Mouse (Mus musculus) regulatory T cell (primary cell): ENCODE data around the gene Cd200r3.

Experiments used
- in situ Hi-C: fragments of 300-600 bp; cut with MboI, MseI; formaldehyde crosslinking; loops from one replicate; pipeline ENCODE4 v1.15.1; 2025; ENCODE audit warnings: high pct_unique_total_duplicates

Gene Cd200r3

DNA sequence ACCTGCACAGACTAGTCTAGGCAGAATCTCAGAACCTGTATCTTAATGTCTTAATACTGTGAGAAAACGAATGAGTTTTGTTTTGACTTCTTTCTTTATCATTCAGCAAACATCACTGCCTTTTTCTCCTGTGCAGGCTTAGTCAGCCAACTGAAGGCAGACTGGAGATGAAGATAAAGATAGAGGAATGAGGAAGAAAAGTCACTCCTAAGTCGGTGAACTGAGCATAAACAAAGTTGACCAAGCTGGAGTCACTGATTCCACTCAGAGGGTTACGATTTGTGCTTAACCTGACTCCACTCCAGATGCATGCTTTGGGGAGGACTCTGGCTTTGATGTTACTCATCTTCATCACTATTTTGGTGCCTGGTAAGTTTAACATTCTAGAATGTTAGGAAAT, at the start of gene Cd200r3:
TSS of gene Cd200r3 (plus strand) at position 211 of the 400 bp plus-strand sequence.
- in situ Hi-C loops, result no loop called here

DNA sequence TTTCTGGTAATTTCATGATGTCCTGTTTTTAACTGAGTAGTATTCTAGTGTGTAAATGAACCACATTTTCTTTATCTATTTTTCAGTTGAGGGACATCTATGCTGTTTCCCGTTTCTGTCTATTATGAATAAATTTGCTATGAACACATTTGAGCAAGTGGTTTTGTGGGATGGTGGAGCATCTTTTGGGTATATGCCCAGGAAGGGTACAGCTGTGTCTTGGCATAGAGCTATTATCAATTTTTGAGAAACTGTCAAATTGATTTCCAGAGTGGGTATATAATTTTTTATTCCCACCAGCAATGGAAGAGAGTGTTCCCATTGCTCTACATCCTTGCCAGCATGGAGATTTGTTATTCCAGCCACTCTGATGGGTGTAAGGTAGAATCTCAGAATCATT, 11.5 kb upstream of the Cd200r3 start:
- in situ Hi-C loops, result no loop called here

DNA sequence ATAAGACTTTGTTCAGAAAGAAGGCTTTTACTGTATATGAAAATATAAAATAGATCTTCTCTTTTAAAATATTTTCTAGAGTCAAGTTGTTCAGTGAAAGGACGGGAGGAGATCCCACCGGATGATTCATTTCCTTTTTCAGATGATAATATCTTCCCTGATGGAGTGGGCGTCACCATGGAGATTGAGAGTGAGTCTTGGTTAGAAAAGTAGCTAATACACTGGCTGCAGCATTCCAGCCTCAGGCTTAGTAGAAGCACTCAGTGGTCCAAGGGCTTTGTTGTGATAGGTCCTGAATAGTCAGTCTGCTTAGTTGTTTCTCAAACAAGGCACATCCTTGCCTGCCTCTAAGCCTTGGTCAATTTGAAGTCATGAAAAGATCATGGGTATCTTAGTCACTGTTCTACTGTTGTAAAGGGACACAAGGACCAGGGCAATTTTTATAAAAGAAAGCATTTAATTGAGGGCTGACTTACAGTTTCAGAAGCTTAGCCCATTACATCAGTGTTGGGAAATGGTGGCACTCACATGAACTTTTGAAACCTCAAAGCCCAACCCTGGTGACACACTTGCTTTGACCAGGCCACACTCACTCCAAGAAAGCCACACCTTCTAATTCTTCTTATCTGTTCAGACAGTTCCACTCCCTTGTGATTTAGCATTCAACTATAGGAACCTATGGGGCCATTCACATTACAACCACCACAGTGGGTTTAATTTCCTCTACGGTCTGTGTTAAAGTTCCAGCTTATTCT, 8.1 kb downstream of the Cd200r3 start:
- in situ Hi-C loops, result no loop called here

DNA sequence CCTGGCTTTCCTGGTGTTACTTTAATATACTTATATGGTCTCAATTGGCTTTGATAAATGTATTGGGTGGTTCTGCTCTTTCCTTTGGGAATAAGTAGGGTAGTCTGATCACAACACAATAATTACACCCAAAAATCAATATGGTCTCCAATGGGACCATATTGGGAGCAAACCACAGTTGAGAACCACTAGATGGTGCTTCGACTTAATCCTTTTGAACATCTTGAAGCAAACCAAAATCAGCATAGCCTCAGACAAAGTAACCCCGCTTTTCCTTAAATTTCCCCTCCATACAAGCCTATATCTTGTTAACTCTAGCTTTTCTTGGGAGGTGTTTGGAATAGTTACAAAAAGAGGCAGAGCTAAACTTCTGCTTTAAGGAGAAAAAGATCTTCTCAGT, 18.8 kb downstream of the Cd200r3 start:
- in situ Hi-C loops, result no loop called here

DNA sequence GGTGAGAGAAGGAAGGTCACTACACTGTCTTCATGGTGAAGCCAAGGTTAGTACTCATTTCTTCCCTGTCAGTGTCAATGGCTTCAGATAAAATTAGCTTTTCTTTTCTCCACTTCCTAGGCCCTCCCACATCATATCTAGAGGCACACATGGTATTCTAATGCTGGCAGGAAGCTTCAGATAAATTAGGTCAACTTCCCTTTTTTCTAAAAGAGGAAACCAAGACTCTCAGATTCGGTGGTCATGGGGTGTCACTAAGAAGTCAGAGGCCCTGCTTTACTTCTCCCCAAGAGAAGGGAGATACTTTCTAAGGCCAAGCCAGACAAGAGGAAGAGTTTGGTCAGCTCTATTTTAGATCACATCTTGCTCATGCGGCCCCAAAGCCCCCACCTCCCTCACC, 19.3 kb downstream of the Cd200r3 start:
- in situ Hi-C loops, result no loop called here

DNA sequence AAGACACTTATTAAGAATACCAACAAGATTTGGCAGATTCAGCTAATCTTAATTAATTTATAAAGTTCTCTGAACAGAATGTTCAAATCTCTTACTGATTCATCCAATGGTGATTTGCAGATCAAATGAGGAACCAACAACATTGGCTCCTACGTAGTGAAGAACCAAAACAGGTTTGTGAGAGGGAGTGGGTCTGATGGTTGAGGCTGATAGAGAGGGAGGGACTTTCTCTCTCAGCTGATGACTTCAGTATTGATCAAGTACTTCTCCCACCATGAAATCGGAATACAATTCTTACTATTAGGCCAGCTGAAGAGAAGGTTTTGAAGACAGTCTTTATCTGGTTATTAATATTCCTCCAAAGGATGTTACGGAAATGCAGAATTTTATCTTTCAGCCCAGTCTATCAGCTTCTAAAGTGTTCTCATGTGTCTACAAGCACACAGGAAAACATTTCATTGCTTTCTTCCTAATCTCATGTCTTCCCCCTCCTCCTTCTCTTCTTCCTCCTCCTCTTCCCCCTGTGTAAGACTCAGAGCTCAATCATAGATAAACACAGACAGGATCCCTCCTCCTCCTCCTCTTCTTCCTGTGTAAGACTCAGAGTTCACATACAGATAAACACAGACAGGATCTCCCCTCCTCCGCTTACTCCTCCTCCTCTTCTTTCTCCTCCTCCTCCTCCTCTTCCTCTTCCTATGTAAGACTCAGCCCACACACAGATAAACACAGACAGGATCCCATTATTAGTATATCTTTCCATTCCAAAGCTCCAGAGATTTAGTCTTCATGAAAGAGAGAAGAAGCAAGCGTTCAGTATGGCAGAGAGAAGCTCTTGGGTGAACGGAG, 21.3 kb downstream of the Cd200r3 start:
- in situ Hi-C loops, result no loop called here

DNA sequence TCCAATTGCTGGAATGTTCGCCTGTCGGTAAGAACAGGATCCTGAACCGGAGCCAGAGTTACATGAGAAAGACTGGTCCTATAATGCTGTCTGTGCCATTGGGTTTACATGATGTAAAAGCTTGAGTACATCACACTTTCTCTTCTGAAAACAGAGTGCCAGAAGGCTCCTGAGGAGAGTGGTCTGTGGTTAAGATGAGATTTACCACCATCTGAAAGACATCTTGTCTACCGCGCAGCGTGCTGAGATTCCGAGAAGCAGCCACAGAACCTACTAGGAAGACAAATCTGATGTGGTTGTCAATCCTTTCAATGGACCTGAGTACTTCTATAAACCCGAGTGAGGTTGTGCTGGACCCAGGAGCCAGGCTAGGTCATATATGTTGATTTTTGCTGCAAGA, 21.9 kb downstream of the Cd200r3 start:
- in situ Hi-C loops, result no loop called here

DNA sequence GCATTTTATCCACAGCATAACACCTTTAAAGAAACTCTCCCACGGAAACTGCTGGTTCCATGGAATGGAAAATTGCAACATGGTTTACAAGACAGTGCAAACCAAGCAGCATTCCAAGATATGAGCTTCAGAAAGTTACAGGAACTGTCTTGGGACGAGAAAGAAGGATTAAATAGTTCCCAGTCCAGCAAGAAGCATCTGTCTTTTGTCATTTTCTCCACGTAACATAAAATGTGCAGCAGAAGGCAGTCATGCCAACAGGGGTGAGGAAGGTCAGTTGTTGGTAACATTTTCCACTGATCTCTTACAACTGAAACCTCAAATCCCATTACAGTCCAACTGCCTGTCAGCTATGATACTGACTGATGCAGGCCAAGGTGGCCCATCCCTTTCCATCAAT, 22.4 kb downstream of the Cd200r3 start:
- in situ Hi-C loops, result no loop called here

DNA sequence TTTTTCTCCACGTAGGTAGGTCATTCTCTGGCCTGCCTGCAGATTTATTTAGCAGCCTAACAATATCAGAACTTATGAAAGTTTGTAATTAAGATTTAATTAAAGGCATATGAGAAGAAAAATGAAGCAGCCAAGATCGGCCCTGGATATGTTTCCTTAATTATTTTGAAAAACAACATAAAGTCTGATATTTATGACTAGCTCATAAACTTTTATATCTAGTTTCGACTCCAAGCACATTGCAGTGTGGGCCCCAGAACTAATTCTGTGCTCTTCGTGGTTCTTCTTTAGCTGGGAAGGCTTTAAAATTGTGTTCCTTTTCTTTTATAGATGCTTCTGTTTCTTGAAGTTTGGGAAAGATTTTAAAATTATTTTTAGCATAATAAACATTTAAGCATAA, 23.4 kb downstream of the Cd200r3 start:
- in situ Hi-C loops, result no loop called here

DNA sequence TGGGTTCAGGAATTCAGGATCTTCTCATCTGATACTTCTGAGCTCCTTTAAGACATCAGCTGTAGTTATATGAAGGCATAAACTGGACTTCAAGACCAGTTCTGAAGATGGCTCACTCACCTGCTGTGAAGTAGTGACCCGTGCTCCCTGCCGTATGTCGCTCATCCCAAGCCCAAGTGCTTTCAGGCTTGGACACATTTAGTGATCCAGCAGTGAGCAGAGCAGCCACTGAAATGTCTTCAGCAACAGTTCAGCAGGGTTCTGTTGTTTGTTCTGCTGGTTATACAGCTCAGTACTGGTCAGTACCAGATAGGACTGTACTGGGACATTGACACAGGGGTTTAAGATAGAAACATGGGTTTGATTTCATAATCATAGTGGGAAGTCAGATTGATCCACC, 24.6 kb downstream of the Cd200r3 start:
- in situ Hi-C loops, result no loop called here

DNA sequence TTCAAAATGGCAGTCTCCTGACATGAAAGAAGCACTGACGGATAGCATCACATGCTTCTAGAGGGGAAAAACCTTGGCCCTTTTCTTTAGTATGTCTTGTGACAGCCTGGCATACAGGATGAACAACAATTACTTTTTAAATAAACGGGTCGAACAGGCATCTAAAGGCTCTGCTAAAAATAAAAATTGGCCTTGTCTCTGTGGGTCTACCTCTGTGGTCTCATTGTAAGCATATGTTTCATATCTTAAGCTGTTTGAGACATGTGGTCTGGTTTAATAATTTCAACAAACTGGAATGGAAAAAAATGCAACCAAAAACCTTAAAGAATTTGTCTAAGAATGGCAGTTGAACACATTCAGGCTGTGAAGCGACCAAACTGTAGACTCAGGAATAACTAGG, 27.4 kb downstream of the Cd200r3 start:
- in situ Hi-C loops, result no loop called here

DNA sequence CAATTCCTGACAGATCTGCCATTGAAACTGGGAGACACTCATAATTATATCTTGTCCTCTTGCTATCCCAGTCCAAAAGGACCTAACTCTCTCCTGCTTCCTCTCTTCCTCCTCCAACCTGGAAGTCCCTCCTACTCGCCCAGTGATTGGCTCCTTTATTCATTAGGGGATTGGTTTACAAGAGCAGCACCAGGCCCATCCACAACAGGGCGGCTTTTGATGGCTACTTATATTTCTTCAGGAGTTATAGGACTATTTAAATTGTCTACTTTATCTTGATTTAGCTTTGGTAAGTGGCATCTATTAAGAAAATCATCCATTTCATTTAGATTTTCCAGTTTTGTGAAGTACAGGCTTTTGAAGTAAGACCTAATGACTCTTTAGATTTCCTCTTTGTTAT, 30.6 kb downstream of the Cd200r3 start:
- in situ Hi-C loops, result no loop called here

DNA sequence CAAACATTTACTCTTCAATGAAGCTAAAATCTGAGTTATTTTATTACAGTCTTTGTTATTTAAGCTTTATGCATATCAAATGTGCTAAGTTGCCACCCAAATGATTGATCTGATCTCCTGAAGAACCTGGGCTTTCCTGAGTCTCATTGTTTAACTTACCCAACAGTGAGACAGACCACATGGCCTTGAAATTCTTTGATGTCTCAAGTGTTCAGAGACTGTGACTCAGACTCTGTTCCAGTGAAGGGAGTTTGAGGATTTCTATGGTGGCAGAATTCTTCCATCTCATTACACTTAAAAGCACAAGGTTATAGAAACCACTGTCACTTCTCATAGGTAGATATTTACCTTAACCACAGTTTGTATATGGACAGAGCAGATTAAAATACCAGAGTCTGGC, 32.6 kb downstream of the Cd200r3 start:
- in situ Hi-C loops, result no loop called here

DNA sequence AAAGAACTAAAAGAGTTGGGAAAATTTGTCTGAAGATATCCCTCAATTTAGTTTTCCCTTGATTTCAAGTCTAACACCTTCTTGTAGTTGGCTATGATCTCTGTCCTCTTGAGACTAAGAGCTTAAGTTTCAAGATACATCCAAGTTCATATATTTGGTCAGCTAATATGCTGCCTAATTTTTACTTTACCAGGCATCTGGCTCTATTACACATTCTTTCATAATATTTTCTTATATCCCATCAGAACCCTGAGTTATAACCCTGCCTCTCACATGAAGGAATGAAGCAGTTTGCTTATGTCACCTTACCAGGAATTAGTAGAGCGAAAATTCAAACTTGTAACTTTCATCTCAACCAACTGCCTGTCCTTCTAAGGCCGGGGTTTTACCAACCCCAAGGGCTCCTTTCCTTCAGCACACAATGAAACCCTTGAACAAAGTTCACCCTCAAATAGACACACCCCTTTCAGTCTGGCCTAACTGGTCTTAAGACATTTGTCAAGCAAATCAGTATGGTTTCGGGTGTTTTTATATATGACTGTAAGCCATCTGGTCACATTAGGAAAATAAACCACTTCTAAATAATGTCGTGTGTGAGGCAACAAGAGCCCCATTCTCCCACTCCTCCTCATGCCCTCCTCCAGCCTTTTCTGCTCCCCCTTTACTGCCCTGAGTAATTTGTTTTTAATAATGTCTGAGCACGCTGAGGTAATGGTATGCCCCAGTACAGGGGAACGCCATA, 33.6 kb downstream of the Cd200r3 start:
- in situ Hi-C loops, result no loop called here

DNA sequence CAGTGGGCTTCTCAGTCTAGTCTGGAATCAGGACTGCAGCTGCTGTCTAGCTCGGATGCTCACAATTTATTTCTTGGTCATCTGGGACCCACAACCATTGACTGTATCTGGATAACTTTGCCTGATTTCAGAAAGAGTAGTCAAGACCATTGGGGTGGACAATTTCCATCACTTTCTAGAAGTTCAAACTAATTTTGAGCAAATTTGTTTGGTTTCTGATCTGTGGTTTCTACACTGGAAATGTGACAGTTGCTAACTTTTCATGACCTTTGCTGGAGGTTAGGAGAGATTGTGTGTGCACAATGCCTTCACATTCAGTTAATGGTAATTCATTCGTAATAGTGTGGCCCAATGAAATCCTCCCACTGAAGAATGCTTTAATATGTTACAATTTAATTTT, 34.7 kb downstream of the Cd200r3 start:
- in situ Hi-C loops, result no loop called here

DNA sequence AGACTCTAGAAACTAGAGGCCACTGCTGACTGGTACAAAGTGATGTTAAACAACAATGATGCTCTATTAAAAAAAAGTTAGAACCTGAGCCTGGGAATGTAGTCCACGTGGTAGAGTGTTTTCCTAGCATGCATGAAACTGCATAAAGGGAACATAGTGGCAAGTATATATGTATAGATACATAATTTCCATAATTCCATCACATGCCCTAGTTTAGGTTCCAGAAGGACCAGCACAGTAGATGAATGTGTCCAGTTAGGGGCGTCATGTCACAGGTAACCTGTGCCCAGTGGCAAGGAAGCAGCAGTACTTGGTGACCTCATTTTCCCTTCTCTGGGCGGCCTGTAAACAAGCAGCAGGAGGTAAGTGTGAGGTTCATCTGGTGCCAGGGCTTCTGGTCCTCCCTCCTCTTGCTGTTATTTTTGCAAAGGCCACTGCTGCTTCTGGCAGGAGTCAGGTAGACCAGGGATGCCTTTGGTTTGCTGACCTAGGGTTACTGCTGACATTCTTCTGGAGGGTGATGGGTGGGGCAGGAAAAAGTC, 35.9 kb downstream of the Cd200r3 start:
- in situ Hi-C loops, result no loop called here

DNA sequence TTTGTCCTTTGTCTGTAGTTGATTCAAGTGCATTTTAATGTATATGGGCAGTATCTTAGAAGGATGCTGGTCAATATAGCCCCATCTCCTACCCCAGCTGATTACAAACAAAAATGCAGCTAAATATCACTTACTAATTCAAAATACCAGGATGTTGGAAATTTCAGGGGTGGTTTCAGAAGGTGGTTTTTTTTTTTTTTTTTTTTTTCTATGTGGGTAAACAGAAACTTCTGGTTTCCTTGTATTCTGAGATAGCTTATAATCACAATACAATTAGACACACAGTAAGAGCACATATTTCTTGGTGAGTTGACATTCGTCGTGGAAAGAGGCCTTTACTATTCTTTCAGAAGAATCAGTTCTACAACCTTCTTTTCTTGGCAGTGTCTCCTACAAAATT, 39.5 kb downstream of the Cd200r3 start:
- in situ Hi-C loops, result no loop called here

DNA sequence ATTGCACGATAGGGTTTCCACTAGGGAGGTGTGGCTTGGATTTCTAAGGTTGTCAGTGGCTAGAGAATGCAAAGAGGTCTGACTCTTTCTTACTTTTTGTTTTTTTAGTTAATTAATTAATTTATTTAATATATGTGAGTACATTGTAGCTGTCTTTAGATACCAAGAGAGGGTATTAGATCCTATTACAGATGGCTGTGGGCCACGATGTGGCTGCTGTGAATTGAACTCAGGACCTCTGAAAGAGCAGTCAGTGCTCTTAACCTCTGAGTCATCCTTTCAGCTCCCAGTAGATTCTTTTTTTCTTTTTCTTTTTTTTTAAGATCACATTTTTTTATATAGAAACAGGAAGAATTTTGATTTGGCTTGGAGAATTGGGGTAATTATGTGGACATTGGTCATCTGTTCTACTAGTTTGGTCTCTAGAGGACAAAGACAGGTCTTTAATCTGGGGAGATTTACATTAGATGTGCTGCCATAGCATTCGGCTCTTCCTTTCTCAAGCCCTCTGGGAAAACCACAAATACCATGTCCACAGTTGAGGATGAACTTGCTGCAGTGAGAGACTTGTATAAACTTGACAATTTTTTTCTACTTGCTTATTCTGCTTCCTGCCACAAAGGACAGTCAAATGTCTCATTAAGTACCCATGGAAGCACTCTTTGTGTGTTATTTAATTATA, 40.0 kb downstream of the Cd200r3 start:
- in situ Hi-C loops, result no loop called here

DNA sequence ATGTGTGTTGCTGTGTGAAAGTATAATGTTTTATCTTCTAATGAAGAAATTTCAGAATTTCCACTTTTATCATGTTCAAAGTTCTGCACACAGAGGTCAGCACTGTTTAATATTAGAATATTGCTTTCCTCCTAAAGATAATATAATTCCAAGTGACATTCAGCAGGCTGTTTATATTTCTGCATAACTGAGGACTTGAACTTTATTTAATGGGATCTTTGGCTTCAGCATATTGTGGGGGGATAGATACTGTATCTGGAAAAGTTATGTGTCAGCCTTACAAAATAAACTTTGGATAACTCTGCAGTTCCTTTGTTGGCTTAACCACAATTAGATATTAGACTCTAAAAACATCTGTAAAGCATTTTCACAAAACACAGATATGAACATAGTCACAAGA, 40.6 kb downstream of the Cd200r3 start:
- in situ Hi-C loops, result no loop called here

DNA sequence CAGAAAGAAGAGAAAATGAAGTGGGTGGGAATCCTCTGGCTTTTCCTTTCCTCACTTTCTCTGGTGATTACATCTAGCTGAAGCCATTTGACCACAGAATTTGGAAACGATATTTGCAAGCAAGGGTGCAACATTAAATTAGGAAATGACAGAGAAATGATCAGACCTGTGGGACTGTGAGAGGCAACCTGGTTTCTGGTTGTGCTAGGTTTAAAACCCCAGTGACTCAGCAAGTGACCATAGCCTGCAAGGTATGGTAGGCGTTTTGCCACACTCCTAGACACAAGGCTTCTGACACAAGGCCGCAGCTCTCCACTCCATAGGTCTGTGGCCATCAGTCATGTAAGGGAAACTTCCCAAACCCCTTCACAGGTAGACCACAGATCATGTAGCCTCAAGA, 41.4 kb downstream of the Cd200r3 start:
- in situ Hi-C loops, result no loop called here

DNA sequence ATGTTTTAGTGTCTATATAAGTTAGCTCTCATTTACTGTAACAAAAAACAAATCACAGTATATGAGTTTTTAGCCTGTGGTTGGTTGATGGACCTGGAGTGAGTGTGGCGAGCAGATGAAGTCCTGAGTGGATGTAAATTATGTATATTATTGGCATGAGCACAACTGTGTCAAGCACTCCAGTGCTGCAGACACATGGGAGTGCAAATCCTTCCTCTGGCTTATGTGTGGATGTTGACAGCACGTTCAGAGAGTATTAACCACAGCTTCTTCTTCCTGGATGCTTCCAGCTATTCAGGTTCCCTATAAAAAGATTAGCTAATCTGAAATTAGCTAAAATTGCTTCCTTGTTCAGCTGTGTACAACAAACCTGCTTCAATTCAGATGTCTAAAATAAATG, 42.6 kb downstream of the Cd200r3 start:
- in situ Hi-C loops, result no loop called here
